Mouse (Mus musculus) cerebellum, adult 11-12 months (tissue): ENCODE results near the gene B830017H08Rik.

Experiments
- DNase-seq: peaks from one replicate; pipeline ENCODE4 v3.0.0; 2022

The B830017H08Rik gene

DNA sequence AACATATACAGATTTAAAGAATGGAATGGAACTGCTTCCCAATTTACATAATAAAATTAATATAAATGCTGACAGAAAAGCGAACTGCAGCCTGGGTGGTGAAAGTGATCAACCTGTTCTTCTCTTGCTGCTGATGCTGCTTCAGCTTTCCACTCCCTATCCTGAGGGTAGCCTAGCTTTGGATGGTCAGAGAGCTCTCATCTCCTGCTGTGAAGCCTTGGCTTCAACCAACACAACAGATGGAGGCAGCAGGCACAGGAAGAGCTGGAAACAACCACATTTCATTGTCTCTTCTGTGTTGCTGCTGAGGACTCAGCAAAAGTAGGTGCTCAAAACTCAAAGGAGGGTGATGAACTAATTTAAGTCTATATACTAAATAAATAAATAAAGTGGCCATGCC lies 18.9 kb downstream of the B830017H08Rik start:
- peak; percentile 95 for DNase-seq

DNA sequence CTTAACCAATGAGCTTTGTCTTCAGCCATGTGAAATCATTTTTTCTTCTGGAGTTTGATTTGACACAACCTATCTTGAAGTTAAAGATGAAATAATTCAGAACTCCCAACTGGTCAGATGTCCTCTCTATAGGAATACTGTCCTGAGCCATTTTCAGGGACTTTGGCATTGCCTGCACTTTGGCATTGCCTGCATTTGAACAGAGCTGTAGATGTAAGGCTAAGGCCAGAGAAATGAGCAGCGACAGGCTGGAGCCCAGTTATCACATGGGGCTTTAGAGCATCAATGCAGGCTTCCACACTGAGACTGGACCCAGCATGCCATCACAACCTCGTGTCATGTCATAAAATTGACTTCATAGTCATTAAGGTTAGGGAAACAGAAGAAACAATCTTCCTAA lies 20.3 kb downstream of the B830017H08Rik start:
- DNase-seq, result no peak

DNA sequence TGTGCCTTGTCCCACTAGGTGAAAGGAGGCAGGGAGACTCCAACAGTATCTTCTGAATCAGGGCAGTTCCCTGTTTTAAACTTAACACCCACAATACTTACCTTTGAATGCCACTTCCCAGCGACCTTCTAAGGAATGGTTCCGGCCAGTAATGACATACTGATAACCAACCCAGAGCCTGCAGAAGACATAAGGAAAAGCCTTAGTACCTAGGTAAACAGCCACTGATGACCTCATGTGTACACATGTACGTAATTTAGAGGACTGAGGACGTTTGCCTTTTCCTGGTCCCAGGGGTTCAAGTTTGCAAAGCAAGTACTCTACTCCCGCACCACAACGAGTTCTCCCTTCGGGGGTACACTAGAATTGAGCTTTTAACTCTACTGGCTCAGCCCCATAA lies 24.2 kb downstream of the B830017H08Rik start:
- no peak for DNase-seq

DNA sequence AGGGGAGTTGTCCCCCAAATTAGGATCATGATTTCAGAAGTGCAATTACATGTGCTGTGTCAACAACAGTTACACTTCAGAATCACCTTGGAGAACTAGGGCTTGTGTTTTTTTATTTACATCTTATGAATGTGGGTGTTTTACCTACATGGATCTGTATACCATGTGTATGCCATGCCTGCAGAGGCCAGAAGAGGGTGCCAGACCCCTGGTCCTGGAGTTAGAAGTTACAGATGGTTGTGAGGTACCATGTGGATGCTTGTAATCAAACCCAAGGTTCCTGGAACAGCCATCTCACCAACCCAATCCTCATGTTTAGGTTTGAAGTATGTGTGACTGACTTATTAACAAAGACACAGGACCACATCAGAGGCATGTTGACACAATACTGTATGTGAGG lies 25.7 kb downstream of the B830017H08Rik start:
- DNase-seq, result peak; percentile 32

DNA sequence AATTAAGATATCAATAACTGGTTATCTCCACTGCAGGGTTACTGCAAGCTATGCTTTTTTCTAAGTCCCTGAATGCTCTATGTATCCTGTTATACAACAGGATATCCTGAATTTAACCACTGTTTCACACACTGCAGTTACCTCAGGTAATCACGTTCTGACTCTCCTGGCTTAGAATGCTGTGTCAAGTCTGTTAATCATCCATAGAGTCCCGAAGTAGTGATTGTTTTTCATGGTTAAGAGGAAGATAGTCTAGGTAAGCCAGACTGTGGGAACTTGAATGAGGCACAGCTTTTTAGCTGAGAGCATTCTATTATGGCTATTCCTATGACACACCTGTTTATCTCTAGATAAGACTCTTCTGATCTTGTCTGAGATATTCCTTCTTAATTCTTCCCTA lies 32.4 kb downstream of the B830017H08Rik start:
- DNase-seq, result no peak

DNA sequence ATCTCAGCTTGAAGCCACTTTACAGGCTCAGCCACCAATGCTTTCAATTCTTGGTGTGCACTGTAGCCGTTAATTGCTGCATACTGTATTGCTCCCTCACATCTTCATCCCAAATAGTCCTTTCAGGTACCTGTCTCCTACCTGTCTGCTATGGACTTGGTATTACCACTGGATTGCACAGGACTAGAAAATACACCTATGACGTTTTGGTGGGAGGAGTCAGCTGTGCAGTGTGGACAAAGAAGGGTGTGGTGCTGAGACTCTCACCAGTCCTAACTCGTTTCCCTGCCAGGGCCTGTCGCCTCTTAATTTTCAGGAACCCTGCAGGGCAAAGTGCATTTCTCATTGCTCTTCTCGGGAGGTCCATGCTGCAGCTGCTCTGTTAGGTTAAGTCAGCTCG lies 32.8 kb downstream of the B830017H08Rik start:
- no peak for DNase-seq

DNA sequence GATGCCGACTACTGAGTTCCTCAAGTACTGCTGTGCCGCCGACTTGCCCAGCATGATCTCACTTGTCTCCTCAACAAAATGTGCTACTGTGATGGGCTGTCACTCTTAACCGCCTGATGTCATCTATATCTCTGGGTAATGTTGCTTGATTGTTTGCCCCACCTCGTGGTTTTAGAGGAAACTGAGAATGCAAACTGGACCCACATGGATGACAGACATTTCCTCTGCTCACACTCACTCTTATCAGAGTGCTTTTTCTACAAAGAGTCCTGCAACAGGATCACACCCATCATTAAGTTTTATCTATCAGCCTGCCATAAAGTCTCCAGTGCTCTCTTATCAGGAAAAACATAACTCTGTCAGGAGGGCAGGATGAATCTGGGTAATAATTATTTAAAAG lies 38.3 kb downstream of the B830017H08Rik start:
- DNase-seq, result no peak

DNA sequence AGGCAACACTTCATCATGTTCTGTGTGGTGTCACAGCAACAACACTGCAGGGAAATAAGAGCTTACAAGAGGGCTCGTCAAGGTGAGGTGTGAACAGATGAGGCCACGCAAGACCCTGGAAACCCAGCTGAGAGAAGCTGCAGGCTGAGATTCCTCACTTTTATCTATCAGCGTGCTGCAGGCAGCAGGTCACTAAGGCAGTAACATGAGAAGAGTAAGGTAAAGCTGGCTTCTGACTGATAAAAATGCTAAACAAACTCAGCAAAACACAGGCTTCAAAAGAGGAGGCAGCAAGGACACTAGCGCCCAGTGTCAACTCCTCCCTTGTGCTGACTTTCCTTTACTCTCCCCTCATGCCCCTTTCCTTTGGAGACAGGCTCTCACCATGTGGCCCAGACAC lies 40.1 kb downstream of the B830017H08Rik start:
- DNase-seq, result no peak

DNA sequence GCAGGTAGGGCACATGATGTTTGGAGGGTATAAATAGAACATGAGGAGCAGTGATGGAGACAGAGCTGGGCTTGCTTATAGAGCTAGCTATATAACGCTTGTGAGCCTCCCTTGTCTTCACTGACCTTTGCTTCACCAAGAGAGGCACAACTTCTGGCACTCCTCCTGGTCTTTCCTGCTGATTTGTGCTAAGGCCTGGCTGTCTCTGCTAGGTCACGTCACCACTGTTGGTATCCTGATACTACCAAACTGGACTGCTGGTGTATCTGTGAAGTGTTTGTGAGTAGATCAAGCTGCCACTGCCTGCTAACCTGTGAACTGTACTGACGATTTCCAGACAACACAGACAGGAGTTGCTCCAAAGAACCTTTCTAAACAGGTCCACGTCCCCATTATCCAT lies 42.3 kb downstream of the B830017H08Rik start:
- no peak for DNase-seq

DNA sequence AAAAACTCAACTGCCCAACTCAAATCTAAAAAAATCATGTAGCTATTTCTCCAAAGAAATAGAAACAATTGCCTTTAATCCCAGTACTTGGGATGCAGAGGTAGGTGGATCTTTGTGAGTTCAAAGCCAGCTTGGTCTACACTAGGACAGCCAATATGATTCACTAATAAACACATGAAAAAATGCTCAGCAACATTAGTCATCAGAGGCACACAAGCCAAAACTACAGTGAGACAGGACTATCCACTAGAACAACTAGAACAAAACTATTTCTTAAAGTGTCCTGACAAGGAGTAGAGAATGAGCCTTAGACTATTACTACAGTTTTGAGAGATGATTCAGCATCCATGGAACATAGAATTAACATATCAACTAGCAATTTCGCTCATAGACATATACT lies 43.2 kb downstream of the B830017H08Rik start:
- no peak for DNase-seq

DNA sequence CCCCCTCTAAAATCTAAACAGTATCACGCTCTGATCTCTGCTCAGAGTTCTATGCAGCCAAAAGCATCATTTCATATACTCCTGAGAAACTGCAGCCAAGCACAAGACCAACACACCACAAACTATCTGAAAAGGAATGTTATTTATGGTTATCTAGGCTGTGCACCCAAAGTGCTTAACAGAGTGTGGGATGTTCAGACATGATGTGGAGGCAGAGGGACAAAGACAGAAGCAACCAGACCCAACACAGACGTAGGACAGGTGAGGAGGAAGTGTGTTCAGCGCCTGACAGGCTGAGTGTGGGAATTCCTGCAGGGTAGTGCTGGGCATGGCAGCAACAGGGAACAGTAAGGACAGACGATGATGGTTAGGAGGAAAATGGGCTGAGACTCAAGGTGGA lies 46.6 kb downstream of the B830017H08Rik start:
- no peak for DNase-seq

DNA sequence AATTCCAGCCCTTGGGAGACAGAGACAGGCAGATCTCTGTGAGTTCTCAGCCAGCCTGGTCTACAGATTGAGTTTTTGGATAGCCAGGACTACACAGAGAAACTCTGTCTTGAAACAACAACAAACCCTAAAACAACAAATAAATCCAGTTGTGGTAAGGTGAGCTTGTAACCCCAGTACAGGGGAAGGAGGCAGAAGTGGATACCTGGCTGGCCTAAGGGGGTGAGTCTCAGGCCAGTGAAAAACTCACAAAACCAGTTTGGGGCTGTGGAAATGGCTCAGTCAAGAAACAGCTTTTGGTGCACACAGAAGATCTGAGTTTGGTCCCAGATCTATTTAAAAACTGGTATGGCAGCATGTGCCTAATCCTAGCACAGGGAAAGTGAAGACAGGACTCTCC lies 49.3 kb downstream of the B830017H08Rik start:
- no peak for DNase-seq

DNA sequence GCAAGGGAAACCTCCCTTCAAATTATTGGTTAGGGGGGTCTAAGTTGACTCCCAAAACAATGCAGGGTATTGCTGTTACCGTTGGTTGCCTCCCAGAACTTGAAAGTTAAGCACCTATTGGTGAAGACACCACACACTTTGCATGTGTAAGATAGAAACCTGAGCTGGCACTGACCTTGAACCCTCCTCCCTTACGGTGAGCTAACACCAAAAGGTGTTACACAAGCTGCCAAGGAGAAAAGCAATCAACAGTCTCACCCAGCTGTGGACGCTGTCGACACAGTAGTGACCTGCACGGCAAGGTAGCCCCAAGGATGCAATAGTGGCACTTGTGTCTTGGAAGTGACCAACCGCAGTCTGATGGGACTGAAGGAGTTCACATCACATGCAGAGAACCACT lies 51.2 kb downstream of the B830017H08Rik start:
- no peak for DNase-seq
